Comparison of ENCODE assay signal across 24 mouse cellular contexts in genomic region chr6:87251716-87252115, GRCm38 (mm10).
DNase-seq lines count a peak whose midpoint lies in the region; ATAC-seq and TF ChIP-seq lines count a peak whose summit lies in the region.
"Had no signal": no experiment of that assay in that cellular context is flagged by ENCODE, and none has a peak within 500 bp of the region (broad histone marks: within the 10 kb centered on the region; RNA-seq: fewer than 3 reads in every experiment).

No protein-coding gene starts in this region.

- no peak for TF ChIP-seq CTCF in forebrain, postnatal 0 days (IDR thresholded peaks at IDR 0.05; ENCODE audit: low read depth)

- no peak overlapping the region for H3K27ac ChIP-seq in forebrain, postnatal 0 days (ENCODE audit: low read depth, low read length)
- H3K27ac ChIP-seq in forebrain, embryonic 12.5 days: no peak overlapping the region
- 0 out of 2 replicates have a peak overlapping the region, but pooled peaks have one; percentile 4 for H3K27ac ChIP-seq in limb, embryonic 15.5 days
- H3K27ac ChIP-seq in limb, embryonic 10.5 days: no peak overlapping the region
- H3K27ac ChIP-seq: layer of hippocampus, adult 2 months; liver, embryonic 14.5 days; midbrain, embryonic 15.5 days had no signal

- 17% methylated on average over 5 of the region's 5 CpGs for WGBS in forebrain, postnatal 0 days
- 62% methylated on average over 5 of the region's 5 CpGs for WGBS in forebrain, embryonic 12.5 days
- WGBS in limb, embryonic 15.5 days: 48% methylated on average over 5 of the region's 5 CpGs
- 89% methylated on average over 5 of the region's 5 CpGs for WGBS in limb, embryonic 10.5 days

- no peaks in the 10 kb centered on the region for H3K4me1 ChIP-seq in forebrain, postnatal 0 days (ENCODE audit: insufficient read depth)
- H3K4me1 ChIP-seq in forebrain, embryonic 12.5 days: no peaks in the 10 kb centered on the region
- peaks cover 46% of the 10 kb centered on the region for H3K4me1 ChIP-seq in limb, embryonic 15.5 days
- H3K4me1 ChIP-seq in limb, embryonic 10.5 days: peaks cover 17% of the 10 kb centered on the region; the same call in 1 of the 2 replicates
- H3K4me1 ChIP-seq: midbrain, embryonic 15.5 days had no signal

- H3K4me2 ChIP-seq in forebrain, postnatal 0 days (ENCODE audit: low read depth): no peak overlapping the region
- H3K4me2 ChIP-seq in forebrain, embryonic 12.5 days: no peak overlapping the region
- H3K4me2 ChIP-seq in limb, embryonic 15.5 days: no peak overlapping the region
- H3K4me2 ChIP-seq: heart, embryonic 11.5 days; limb, embryonic 13.5 days; lung, embryonic 14.5 days; midbrain, embryonic 15.5 days had no signal

- peak; percentile 51 for ATAC-seq in forebrain, postnatal 0 days
- no peak for ATAC-seq in forebrain, embryonic 12.5 days (ENCODE audit: low FRiP score)
- ATAC-seq in limb, embryonic 15.5 days (ENCODE audit: insufficient number of reproducible peaks, low FRiP score, low TSS enrichment, low read depth): no peak
- ATAC-seq: intestine, embryonic 16.5 days; midbrain, embryonic 15.5 days; Patski had no signal

- H3K36me3 ChIP-seq in forebrain, postnatal 0 days (ENCODE audit: insufficient read depth): no peaks in the 10 kb centered on the region
- H3K36me3 ChIP-seq in forebrain, embryonic 12.5 days (replicated peaks): no peaks in the 10 kb centered on the region
- peaks cover 30% of the 10 kb centered on the region for H3K36me3 ChIP-seq in limb, embryonic 15.5 days
- H3K36me3 ChIP-seq in limb, embryonic 10.5 days: peaks cover 56% of the 10 kb centered on the region
- H3K36me3 ChIP-seq: midbrain, embryonic 15.5 days had no signal

- peak; percentile 29 to 36 for DNase-seq in cerebellum, postnatal 10 days
- no peak for DNase-seq in cerebellum, postnatal 25 days
- peak; percentile 60 for DNase-seq in forebrain, postnatal 0 days
- DNase-seq in limb, embryonic 10.5 days (ENCODE audit: low spot score): no peak
- DNase-seq in adipocyte (ENCODE audit: low spot score): peak; percentile 20
- DNase-seq in spleen, postnatal 4 days (ENCODE audit: low spot score in 2 of 2): no peak
- DNase-seq: adrenal gland, postnatal 25 days; cerebellum, adult 9-11 months; gastrocnemius, postnatal 14 days; heart, adult 11 months; kidney, adult 9 months; kidney, postnatal 14 days; lung, embryonic 14.5 days; right cerebral cortex, postnatal 14 days had no signal

- no peaks in the 10 kb centered on the region for H3K27me3 ChIP-seq in forebrain, postnatal 0 days (ENCODE audit: insufficient read depth, low read length)
- H3K27me3 ChIP-seq in forebrain, embryonic 12.5 days: no peaks in the 10 kb centered on the region
- H3K27me3 ChIP-seq in limb, embryonic 15.5 days: no peaks in the 10 kb centered on the region
- H3K27me3 ChIP-seq in limb, embryonic 10.5 days (ENCODE audit: low read depth, poor library complexity, severe bottlenecking): no peaks in the 10 kb centered on the region
- H3K27me3 ChIP-seq: limb, embryonic 13.5 days; midbrain, embryonic 15.5 days; Patski had no signal

- H3K9me3 ChIP-seq in forebrain, postnatal 0 days (ENCODE audit: low read length): no peaks in the 10 kb centered on the region
- H3K9me3 ChIP-seq in forebrain, embryonic 12.5 days: no peaks in the 10 kb centered on the region
- H3K9me3 ChIP-seq in limb, embryonic 15.5 days: no peaks in the 10 kb centered on the region
- no peaks in the 10 kb centered on the region for H3K9me3 ChIP-seq in limb, embryonic 10.5 days (replicated peaks)
- H3K9me3 ChIP-seq: limb, embryonic 13.5 days; midbrain, embryonic 15.5 days had no signal

- H3K9ac ChIP-seq in forebrain, postnatal 0 days: no peak overlapping the region
- no peak overlapping the region for H3K9ac ChIP-seq in forebrain, embryonic 12.5 days
- H3K9ac ChIP-seq in limb, embryonic 15.5 days: no peak overlapping the region
- H3K9ac ChIP-seq: limb, embryonic 13.5 days; liver, embryonic 14.5 days; lung, embryonic 14.5 days; midbrain, embryonic 15.5 days had no signal

- no peak overlapping the region for H3K4me3 ChIP-seq in forebrain, postnatal 0 days (ENCODE audit: low read depth, low read length)
- H3K4me3 ChIP-seq in forebrain, embryonic 12.5 days (replicated peaks): no peak overlapping the region
- H3K4me3 ChIP-seq in limb, embryonic 15.5 days: no peak overlapping the region
- H3K4me3 ChIP-seq in limb, embryonic 10.5 days: no peak overlapping the region
- H3K4me3 ChIP-seq: layer of hippocampus, adult 2 months; limb, embryonic 13.5 days; midbrain, embryonic 15.5 days; myocyte had no signal

Comparison
In these comparisons a context has a peak if more than half of its experiments do, and no peak if none do; other contexts are left out.
1. DNase-seq: peak in cerebellum, postnatal 10 days (2 of 2), forebrain, postnatal 0 days (single experiment) and adipocyte (single experiment); none in cerebellum, postnatal 25 days (0 of 2), limb, embryonic 10.5 days (single experiment) and spleen, postnatal 4 days (0 of 2).